Mouse (Mus musculus): ENCODE results near the gene Ubxn11.
"Not testable (repeated sequence)": the region's sequence is repeated elsewhere in the genome, so short reads cannot be mapped to it uniquely, and the experiment has no call there.

Ubxn11 gene

DNA sequence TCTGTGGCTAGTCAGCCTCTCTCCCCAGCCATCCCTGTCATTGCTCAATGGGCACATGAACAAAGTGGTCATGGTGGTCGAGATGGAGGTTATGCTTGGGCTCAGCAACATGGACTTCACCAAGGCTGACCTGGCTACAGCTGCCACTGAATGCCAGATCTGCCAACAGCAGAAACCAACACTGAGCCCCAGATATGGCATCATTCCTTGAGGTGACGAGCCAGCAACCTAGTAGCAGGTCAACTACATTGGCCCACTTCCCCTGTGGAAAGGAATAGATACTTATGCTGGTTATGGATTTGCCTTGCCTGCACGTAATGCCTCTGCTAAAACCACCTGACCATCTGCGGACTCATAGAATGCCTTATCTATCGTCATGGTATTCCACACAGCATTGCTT lies 41.9 kb downstream of the Ubxn11 start:
- DNase-seq (ENCODE audit: low spot score in 2 of 2): not testable (repeated sequence)

DNA sequence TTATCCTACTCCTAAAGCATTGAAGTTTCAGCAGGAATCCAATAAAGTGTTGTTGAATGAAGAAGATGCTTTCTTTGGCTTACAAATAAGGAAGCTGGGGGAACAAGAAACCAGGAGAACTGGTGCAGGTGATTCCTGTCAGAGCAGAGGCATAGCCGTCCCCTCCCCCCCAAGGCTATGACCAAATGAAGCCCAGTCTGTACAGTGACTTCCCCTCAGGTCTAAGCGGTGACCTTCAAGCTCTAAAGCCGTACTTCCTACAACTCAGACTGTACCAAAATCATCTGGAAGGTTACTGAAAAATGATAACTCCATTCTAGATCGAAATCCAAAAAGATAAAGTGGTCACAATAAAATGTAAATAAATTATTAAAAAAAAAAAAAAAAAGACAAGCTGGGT lies 47.0 kb downstream of the Ubxn11 start:
- DNase-seq (ENCODE audit: low spot score in 2 of 2): no peak

DNA sequence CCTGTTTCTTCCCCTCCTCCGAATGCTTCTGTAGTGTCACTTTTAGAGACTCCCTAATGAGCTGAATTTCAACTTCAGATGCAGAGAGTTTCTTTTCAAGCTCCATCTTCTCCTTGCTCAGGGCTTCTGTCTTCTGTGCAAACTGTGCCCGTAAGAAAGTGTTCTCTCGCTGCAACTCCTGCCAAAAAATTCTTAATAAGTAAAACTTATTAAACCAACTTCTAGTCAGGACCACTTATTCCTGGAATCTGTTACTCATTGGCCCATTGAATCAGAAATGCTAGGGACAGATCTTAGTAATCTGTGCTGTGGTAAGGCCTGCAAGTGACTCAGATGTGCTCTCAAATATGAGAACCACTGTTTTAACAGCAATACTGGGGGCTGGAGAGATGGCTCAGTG lies 49.7 kb downstream of the Ubxn11 start:
- no peak for DNase-seq (ENCODE audit: low spot score in 2 of 2)

DNA sequence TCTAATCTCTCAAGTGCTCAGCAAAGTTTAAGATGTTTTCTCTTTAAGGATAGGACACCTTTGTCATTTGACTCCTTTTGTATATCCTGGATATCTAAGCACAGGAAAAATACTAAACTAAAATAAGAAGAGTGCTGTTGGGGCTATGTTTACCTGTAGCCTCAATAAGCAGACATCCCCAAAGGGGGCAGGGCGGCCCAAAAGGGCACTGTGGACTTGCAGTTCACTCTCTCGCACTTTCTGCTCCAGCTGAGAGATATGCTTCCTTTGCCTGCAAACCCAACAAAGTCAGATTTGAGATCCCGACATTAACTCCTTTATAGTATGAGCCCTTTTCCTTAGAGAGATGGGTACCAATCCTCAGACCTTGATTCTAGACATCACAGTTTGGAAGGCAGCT lies 51.3 kb downstream of the Ubxn11 start:
- DNase-seq (ENCODE audit: low spot score in 2 of 2): no peak

DNA sequence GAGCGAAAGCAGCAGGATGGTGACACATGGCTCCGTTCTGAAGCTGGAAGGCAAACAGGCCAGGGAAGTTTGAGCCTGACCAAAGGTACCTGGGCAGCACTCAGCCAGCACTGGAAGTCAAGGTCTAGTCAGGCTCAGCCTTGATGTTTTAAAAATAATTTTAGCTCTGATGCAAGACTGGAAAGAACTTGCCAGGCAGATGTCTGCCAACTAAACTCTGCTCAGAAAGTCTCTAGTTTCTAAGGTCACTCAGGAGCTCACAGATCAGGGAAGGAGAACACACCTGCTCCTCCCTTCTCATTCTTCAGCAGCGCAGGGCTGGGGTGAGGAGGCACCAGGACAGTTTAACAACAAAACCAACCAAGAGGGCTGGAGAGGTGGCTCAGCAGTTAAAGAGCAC lies 52.0 kb downstream of the Ubxn11 start:
- DNase-seq (ENCODE audit: low spot score in 2 of 2): no peak

DNA sequence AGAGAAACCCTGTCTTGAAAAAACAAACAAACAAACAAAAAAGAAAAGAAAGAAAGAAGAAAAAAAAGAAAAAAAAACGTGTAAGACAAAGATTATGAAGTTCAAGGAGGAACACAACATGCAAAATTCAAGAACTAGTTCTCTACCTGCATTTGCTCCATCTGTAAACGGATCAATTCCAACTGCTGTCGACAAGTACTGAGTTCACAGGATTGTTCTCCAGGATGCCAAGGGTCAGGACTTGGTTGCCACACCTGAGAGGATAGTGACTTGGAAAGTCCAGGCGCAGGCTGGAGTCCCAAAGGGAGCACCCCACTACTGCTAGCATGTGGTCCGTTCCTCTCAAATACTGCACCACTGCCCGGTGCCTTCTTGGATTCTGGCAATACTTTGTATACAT lies 53.2 kb downstream of the Ubxn11 start:
- DNase-seq (ENCODE audit: low spot score in 2 of 2): no peak

DNA sequence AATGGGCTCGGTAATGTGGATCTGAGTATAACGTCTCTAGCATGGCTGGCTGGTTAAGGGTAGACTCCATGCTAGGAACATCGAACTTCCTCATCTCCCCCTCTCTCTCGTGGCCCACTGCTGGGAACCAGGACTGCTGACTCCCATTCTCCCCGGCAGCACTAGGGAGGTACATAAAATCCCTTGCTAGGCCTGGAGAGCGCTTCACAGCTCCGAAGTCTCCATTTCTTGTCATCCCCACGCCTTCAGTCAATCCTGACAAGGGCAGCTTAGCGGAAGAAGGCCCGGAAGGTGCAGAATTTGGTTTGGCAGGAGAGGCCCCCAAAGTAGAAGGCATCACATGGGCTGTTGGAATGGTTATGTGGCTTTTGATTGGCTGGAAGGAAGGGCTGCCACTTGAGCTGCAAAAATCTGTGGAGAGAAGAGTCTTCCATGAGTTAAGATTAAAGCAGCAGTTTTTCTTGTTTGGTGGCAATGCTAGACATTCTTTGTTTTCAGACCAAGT lies 53.6 kb downstream of the Ubxn11 start:
- no peak for DNase-seq (ENCODE audit: low spot score in 2 of 2)

DNA sequence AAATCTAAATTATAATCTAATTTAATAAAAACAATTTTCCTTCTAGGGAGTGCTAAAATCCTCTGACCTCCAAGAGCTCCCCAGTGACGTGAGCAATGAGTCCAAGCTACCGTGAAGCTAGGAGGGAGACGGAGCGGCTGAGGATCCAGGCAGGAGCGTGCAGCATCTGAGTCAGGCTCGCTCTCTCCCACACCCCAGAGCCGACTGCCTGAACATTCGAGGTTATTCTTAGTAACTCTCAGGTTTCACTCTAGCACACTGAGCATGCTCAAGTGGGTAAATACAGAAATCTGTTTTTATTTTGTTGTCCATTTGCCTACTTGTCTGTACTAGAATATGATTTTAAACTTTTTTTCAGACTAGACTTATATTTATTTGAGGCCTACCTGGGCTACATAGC lies 54.4 kb downstream of the Ubxn11 start:
- DNase-seq (ENCODE audit: low spot score in 2 of 2): no peak

DNA sequence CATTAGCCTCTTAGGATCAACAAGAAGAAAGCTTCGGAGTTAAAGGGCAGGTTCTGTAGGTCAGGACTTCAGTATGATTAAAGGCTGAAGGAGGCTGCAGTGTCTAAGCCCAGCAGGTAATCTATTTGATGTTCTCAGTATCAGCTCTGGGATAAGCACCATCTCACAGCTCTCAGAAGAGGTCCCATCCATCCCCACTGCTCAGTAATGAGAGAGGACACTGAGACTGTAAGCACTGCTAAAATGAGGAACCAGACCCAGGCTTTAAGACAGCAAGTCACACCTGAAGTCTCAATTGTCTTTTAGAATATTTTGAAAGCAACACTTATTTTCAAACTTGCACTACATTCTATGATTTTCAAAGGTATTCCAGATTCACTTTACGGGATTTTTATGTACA lies 55.2 kb downstream of the Ubxn11 start:
- no peak for DNase-seq (ENCODE audit: low spot score in 2 of 2)

DNA sequence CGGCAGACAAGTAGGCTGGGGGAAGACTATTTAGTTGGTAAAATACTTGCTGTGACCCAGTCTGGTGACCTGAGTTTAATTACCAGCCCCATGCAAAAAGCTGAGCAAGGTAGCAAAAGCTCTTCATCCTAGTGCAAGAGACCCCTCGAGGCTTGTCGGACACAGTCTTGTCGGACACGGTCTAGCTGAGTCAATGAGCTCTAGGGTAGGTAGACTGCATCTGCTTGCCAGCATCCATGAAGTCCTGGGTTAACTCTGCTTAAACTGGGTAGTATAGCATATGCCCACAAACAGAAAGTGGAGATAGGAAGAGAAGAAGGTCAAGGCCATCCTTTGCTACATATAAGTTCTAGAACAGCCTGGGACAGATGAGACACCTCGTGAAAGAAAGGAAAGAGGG lies 56.4 kb downstream of the Ubxn11 start:
- no peak for DNase-seq (ENCODE audit: low spot score in 2 of 2)

DNA sequence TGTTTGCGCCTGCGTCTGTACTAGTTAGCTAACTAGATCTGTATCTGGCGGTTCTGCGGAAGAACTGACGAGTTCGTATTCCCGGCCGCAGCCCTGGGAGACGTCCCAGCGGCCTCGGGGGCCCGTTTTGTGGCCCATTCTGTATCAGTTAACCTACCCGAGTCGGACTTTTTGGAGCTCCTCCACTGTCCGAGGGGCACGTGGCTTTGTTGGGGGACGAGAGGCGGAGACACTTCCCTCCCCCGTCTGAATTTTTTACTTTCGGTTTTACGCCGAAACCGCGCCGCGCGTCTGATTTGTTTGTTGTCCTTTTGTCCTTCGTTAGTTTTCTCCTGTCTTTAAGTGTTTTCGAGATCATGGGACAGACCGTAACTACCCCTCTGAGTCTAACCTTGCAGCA lies 57.7 kb downstream of the Ubxn11 start:
- peak in 1 of 2 experiments; percentile 11 for DNase-seq (ENCODE audit: low spot score in 2 of 2)

DNA sequence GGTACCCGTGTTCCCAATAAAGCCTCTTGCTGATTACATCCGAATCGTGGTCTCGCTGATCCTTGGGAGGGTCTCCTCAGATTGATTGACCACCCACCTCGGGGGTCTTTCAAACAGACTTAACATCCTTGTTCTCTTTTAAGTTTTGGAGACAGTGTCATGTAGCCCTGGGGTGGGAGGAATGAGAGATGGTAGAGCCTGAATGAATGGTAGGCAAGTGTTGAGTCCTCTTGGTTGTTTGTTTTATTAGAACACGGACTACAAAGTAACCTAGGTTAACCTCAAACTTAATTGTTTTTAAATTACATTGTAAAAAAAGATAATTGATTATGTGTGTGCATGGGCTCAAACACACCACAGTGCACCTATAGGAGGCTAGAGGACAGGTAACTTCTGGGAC lies 62.2 kb downstream of the Ubxn11 start:
- DNase-seq (ENCODE audit: low spot score in 2 of 2): no peak

DNA sequence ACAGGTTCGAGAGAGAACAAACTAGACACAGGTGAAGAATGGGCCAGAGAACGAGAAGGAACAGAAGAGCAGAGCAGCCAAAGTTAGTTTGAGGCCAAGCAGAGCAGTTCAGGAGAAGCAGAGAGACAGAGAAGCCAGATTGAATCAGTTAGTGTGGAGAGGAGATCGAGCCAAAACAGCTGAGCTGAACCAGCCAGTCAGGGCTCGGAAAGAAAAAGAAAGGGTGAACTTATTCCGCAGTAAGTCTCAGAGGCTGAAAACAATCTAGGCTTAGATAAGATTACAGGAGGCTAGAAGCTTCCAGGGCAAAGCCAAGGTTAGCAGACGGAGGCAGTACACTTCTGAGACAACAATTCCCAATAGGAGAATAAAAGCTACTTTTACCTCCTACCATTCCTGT lies 62.7 kb downstream of the Ubxn11 start:
- no peak for DNase-seq (ENCODE audit: low spot score in 2 of 2)

DNA sequence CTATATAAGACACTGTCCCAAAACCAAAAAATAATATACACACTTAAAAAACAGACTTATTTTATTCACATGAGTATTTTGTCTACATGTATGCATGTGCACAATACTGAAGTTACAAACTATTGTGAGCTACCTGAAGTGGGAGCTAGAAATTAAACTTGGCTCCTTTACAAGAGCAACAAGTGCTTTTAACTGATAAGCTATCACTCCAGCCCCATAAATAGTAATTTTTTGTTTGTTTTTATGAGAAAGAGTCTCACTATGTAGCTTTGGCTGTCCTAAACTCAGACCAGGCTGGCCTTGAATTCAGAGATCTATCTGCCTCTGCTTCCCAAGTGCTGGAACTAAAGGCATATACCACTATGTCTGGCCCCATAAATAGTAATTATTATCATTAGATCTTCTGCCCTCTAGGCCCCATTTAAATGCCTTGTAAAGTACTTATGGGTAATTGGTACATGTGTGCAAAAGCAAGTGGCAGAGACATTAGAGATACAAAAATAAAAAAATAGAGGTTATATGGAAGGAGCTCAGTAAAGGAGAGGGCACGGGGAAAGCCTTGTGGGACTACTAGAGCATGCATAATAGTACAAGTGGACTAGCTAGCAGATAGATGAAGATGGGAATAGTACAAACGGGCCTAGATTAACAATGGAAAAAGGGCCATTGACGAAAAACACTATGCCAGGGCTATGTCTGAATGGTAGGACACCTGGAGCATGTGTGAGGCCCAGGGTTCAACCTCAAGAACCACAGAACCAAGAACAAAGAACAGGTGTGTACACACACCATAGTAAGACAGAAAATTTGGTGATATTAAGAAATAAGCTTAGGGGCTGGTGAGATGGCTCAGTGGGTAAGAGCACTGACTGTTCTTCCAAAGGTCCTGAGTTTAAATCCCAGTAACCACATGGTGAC lies 63.4 kb downstream of the Ubxn11 start:
- no peak for DNase-seq (ENCODE audit: low spot score in 2 of 2)

DNA sequence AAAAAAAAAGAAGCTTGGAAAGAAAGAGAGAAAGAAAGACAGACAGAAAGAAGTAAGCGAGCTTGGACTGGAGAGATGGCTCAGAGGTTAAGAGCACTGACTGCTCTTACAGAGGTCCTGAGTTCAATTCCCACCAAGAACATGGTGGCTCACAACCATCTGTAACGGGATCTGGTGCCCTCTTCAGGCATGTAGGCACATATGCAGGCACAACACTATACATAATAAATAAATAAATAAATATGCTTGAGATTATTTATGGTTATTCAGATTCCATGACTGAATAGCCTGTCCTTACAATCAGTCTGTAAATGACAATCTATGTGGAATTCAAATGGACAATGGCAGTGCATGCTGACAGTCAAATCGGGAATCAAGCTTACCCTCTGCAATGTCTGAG lies 64.5 kb downstream of the Ubxn11 start:
- DNase-seq (ENCODE audit: low spot score in 2 of 2): no peak

DNA sequence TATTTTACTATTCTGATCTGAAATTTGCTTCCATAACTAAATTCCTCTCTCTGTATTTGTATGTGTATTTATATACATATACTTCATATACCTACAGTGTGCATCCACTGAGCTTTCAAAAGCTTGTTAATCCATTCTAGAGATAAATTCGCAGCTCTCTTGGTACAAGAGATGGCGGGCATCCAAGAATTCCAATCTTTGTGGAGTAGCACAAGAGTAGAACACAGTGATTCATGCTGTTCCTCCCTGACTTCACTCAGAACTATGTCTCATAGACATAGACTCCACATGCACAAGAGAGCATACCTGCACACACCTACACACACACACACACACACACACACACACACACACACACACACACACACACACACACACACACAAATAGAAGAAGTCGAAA lies 70.0 kb downstream of the Ubxn11 start:
- no peak for DNase-seq (ENCODE audit: low spot score in 2 of 2)

Measured in spleen, postnatal 14 days (tissue).